Comparison of ENCODE assay signal across 7 mouse cellular contexts in the genomic region with DNA sequence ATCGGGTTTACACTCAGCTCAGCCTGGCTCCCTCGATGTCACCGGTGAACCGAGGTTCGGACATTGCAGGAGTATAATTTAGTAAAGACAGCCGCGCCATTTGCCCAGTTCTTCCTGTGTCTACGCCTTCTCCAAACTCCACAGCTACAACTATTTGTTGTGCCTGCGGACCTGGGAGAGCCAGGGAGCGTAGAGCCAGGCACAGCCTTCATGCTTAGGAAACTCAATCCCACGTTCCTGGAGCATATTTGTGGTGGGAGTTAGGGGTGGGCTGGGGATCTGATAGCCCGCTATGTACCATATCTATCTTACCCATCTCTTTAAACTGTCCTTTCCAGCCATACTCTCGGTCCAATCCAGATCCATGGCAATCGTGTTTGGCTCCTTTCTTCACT. TPM values are rescaled to one million over a fixed set of nuclear protein-coding genes. Genes with fewer than 3 reads are reported as not detected.
DNase-seq lines count a peak whose midpoint lies in the region; ATAC-seq lines count a peak whose summit lies in the region.

No protein-coding gene starts in this region.

- H3K9me3 ChIP-seq in megakaryocyte, embryonic 14.5 days: no peaks in the 10 kb centered on the region
- H3K9me3 ChIP-seq in forebrain, embryonic 10.5 days: no peaks in the 10 kb centered on the region
- H3K9me3 ChIP-seq in limb, embryonic 13.5 days: no peaks in the 10 kb centered on the region
- no peaks in the 10 kb centered on the region for H3K9me3 ChIP-seq in stomach, embryonic 14.5 days (ENCODE audit: control insufficient read depth, low read depth, low read length)

- H3K4me1 ChIP-seq in megakaryocyte, embryonic 14.5 days: peaks cover 49% of the 10 kb centered on the region
- peaks cover 27% of the 10 kb centered on the region for H3K4me1 ChIP-seq in forebrain, embryonic 10.5 days
- H3K4me1 ChIP-seq in limb, embryonic 13.5 days: peaks cover 26% of the 10 kb centered on the region
- peaks cover 20% of the 10 kb centered on the region for H3K4me1 ChIP-seq in stomach, embryonic 14.5 days (ENCODE audit: control insufficient read depth, insufficient read depth, low read length)

- H3K27me3 ChIP-seq in megakaryocyte, embryonic 14.5 days (replicated peaks): peaks cover 5% of the 10 kb centered on the region
- H3K27me3 ChIP-seq in forebrain, embryonic 10.5 days (ENCODE audit: poor library complexity, severe bottlenecking): no peaks in the 10 kb centered on the region
- H3K27me3 ChIP-seq in limb, embryonic 13.5 days: no peaks in the 10 kb centered on the region
- no peaks in the 10 kb centered on the region for H3K27me3 ChIP-seq in stomach, embryonic 14.5 days (ENCODE audit: control insufficient read depth, insufficient read depth, low read length)

- DNase-seq in forebrain, embryonic 10.5 days (ENCODE audit: extremely low spot score, low spot score): no peak
- DNase-seq in gastrocnemius, postnatal 4 days (ENCODE audit: low spot score in 2 of 2): no peak
- no peak for DNase-seq in cerebellum, postnatal 4 days (ENCODE audit: low spot score in 2 of 2)

- peaks cover 36% of the 10 kb centered on the region for H3K36me3 ChIP-seq in megakaryocyte, embryonic 14.5 days (replicated peaks; ENCODE audit: low read length)
- peaks cover 53% of the 10 kb centered on the region for H3K36me3 ChIP-seq in forebrain, embryonic 10.5 days (replicated peaks)
- peaks cover 35% of the 10 kb centered on the region for H3K36me3 ChIP-seq in limb, embryonic 13.5 days
- H3K36me3 ChIP-seq in stomach, embryonic 14.5 days (ENCODE audit: control insufficient read depth, insufficient read depth, low read length): peaks cover 19% of the 10 kb centered on the region

- 5% methylated on average over 14 of the region's 14 CpGs for WGBS in forebrain, embryonic 10.5 days
- 3% methylated on average over 14 of the region's 14 CpGs for WGBS in limb, embryonic 13.5 days
- WGBS in stomach, embryonic 14.5 days: 2% methylated on average over 14 of the region's 14 CpGs

- ATAC-seq in megakaryocyte, adult 5-6 weeks (ENCODE audit: poor library complexity, severe bottlenecking): no peak; the same call in 1 of the 2 replicates
- ATAC-seq in limb, embryonic 13.5 days (ENCODE audit: low FRiP score, low read depth): peak; percentile 1; the same call in 1 of the 2 replicates
- ATAC-seq in stomach, embryonic 14.5 days (ENCODE audit: insufficient number of reproducible peaks, insufficient read depth, low FRiP score, low read depth): no peak

- peak overlapping the region; percentile 98 for H3K4me3 ChIP-seq in megakaryocyte, embryonic 14.5 days (replicated peaks)
- H3K4me3 ChIP-seq in forebrain, embryonic 10.5 days: peak overlapping the region; percentile 89
- H3K4me3 ChIP-seq in limb, embryonic 13.5 days: peak overlapping the region; percentile 84
- peak overlapping the region; percentile 66 for H3K4me3 ChIP-seq in stomach, embryonic 14.5 days (ENCODE audit: low read depth, low read length)

- peak overlapping the region; percentile 88 for H3K9ac ChIP-seq in limb, embryonic 13.5 days
- H3K9ac ChIP-seq in stomach, embryonic 14.5 days (replicated peaks; ENCODE audit: low read depth, low read length): peak overlapping the region; percentile 57

- H3K27ac ChIP-seq in forebrain, embryonic 10.5 days: peak overlapping the region; percentile 93
- H3K27ac ChIP-seq in limb, embryonic 13.5 days: peak overlapping the region; percentile 87
- peak overlapping the region; percentile 77 for H3K27ac ChIP-seq in stomach, embryonic 14.5 days (ENCODE audit: low read length)

- peak overlapping the region; percentile 87 for H3K4me2 ChIP-seq in limb, embryonic 13.5 days (replicated peaks)
- peak overlapping the region; percentile 64 for H3K4me2 ChIP-seq in stomach, embryonic 14.5 days (replicated peaks; ENCODE audit: low read depth, low read length)

RNA-seq across cellular contexts. Expression of gene Ift20, which starts 0.5 kb away (rescaled TPM):
- 104 and 119 TPM in 2 replicates for polyA plus RNA-seq in megakaryocyte, embryonic 14.5 days (2012; ENCODE audit: insufficient read depth, low replicate concordance)
- 80.0 and 89.7 TPM in 2 replicates for total RNA-seq in megakaryocyte, adult 5-6 weeks (2015)
- 96.0 and 119 TPM in 2 replicates for total RNA-seq in megakaryocyte, adult 5-6 weeks (2017)
- polyA plus RNA-seq in forebrain, embryonic 10.5 days (2016; fragmentation: Nextera tagmentation; extraction: Ambion mirVana): 75.9 and 78.8 TPM in 2 replicates
- 165 and 168 TPM in 2 replicates for polyA plus RNA-seq in limb, embryonic 13.5 days (2015; fragmentation: Nextera tagmentation; extraction: Ambion mirVana)
- 126 and 142 TPM in 2 replicates for polyA plus RNA-seq in stomach, embryonic 14.5 days (2014; fragmentation: Nextera tagmentation; extraction: Ambion mirVana)
- total RNA-seq in gastrocnemius, postnatal 4 days (2021): 10 to 100 TPM; 47.1 to 50.2 TPM

RNA-seq across cellular contexts. Expression of gene Tnfaip1, which starts 0.6 kb away (rescaled TPM):
- polyA plus RNA-seq in megakaryocyte, embryonic 14.5 days (2012; ENCODE audit: insufficient read depth, low replicate concordance): 0.68 TPM in 1 of 2 replicates, not detected in the other
- 13.2 and 13.4 TPM in 2 replicates for total RNA-seq in megakaryocyte, adult 5-6 weeks (2015)
- total RNA-seq in megakaryocyte, adult 5-6 weeks (2017): 6.8 and 10.2 TPM in 2 replicates
- polyA plus RNA-seq in forebrain, embryonic 10.5 days (2016; fragmentation: Nextera tagmentation; extraction: Ambion mirVana): 96.4 and 97.2 TPM in 2 replicates
- polyA plus RNA-seq in limb, embryonic 13.5 days (2015; fragmentation: Nextera tagmentation; extraction: Ambion mirVana): 81.4 and 84.8 TPM in 2 replicates
- 81.2 and 82.9 TPM in 2 replicates for polyA plus RNA-seq in stomach, embryonic 14.5 days (2014; fragmentation: Nextera tagmentation; extraction: Ambion mirVana)
- 10 to 100 TPM; 51.7 to 52.8 TPM for total RNA-seq in gastrocnemius, postnatal 4 days (2021)

RNA-seq across cellular contexts. Expression of gene Tmem97, which starts 13.9 kb away (rescaled TPM):
- 24.2 and 39.2 TPM in 2 replicates for polyA plus RNA-seq in megakaryocyte, embryonic 14.5 days (2012; ENCODE audit: insufficient read depth, low replicate concordance)
- total RNA-seq in megakaryocyte, adult 5-6 weeks (2015): 24.9 and 25.6 TPM in 2 replicates
- 12.2 and 18.0 TPM in 2 replicates for total RNA-seq in megakaryocyte, adult 5-6 weeks (2017)
- 106 and 111 TPM in 2 replicates for polyA plus RNA-seq in forebrain, embryonic 10.5 days (2016; fragmentation: Nextera tagmentation; extraction: Ambion mirVana)
- 74.1 and 75.2 TPM in 2 replicates for polyA plus RNA-seq in limb, embryonic 13.5 days (2015; fragmentation: Nextera tagmentation; extraction: Ambion mirVana)
- 88.5 and 113 TPM in 2 replicates for polyA plus RNA-seq in stomach, embryonic 14.5 days (2014; fragmentation: Nextera tagmentation; extraction: Ambion mirVana)
- 10 to 100 TPM; 21.8 to 22.4 TPM for total RNA-seq in gastrocnemius, postnatal 4 days (2021)

RNA-seq across cellular contexts. Expression of gene Poldip2, which starts 24.7 kb away (rescaled TPM):
- 1.8 and 16.7 TPM in 2 replicates for polyA plus RNA-seq in megakaryocyte, embryonic 14.5 days (2012; ENCODE audit: insufficient read depth, low replicate concordance)
- 13.4 and 22.4 TPM in 2 replicates for total RNA-seq in megakaryocyte, adult 5-6 weeks (2015)
- total RNA-seq in megakaryocyte, adult 5-6 weeks (2017): 15.9 and 23.1 TPM in 2 replicates
- polyA plus RNA-seq in forebrain, embryonic 10.5 days (2016; fragmentation: Nextera tagmentation; extraction: Ambion mirVana): 144 and 148 TPM in 2 replicates
- polyA plus RNA-seq in limb, embryonic 13.5 days (2015; fragmentation: Nextera tagmentation; extraction: Ambion mirVana): 182 and 186 TPM in 2 replicates
- polyA plus RNA-seq in stomach, embryonic 14.5 days (2014; fragmentation: Nextera tagmentation; extraction: Ambion mirVana): 131 and 135 TPM in 2 replicates
- 100 to 1,000 TPM in 1 of 2 experiments, 10 to 100 TPM in 1; 96.8 to 114 TPM for total RNA-seq in gastrocnemius, postnatal 4 days (2021)

RNA-seq across cellular contexts. Expression of gene Tmem199, which starts 24.7 kb away (rescaled TPM):
- 12.0 and 12.6 TPM in 2 replicates for polyA plus RNA-seq in megakaryocyte, embryonic 14.5 days (2012; ENCODE audit: insufficient read depth, low replicate concordance)
- 18.5 and 24.4 TPM in 2 replicates for total RNA-seq in megakaryocyte, adult 5-6 weeks (2015)
- 26.1 and 27.3 TPM in 2 replicates for total RNA-seq in megakaryocyte, adult 5-6 weeks (2017)
- polyA plus RNA-seq in forebrain, embryonic 10.5 days (2016; fragmentation: Nextera tagmentation; extraction: Ambion mirVana): 76.7 and 78.5 TPM in 2 replicates
- 45.9 and 48.7 TPM in 2 replicates for polyA plus RNA-seq in limb, embryonic 13.5 days (2015; fragmentation: Nextera tagmentation; extraction: Ambion mirVana)
- 52.1 and 52.9 TPM in 2 replicates for polyA plus RNA-seq in stomach, embryonic 14.5 days (2014; fragmentation: Nextera tagmentation; extraction: Ambion mirVana)
- total RNA-seq in gastrocnemius, postnatal 4 days (2021): 10 to 100 TPM; 12.6 to 14.7 TPM

Comparison
In these comparisons a context has a peak if more than half of its experiments do, and no peak if none do; other contexts are left out.
1. RNA of gene Tnfaip1, which starts 0.6 kb away (polyA plus RNA-seq): 96.4 to 97.2 TPM in forebrain, embryonic 10.5 days, 81.4 to 84.8 TPM in limb, embryonic 13.5 days and 81.2 to 82.9 TPM in stomach, embryonic 14.5 days; 0.68 TPM in megakaryocyte, embryonic 14.5 days; every median in the first group is over 10 times any median in the second.
2. Peak in every context shown above with its lines, with median percentiles within 50 percentile points of each other: H3K4me3 ChIP-seq and H3K27ac ChIP-seq.